ENCODE assay signal across 33 mouse cellular contexts in the genomic region with DNA sequence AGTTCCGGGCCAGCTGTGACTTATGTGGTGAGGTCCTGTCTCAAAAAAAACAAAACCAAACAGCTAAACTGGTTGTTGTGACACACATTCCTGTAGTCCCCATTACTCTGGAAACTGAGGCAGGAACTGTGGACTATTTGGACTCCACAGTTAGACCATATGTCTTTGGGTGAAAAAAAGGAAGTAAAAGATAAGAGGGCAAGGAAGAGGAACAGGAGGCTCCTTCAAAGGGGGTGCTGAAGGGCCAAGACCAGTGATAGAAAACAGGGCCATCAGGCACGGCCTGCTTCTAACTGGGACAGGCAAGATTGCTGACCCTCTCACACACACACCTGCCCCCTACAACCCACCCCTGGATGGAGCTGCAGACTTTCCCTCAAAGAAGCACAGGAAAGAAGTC. TPM values are rescaled to one million over a fixed set of nuclear protein-coding genes. Genes with fewer than 3 reads are reported as not detected.
DNase-seq lines count a peak whose midpoint lies in the region; ATAC-seq and TF ChIP-seq lines count a peak whose summit lies in the region.
"Had no signal": no experiment of that assay in that cellular context is flagged by ENCODE, and none has a peak within 500 bp of the region (broad histone marks: within the 10 kb centered on the region; RNA-seq: fewer than 3 reads in every experiment).

No protein-coding gene starts in this region.

- no peak overlapping the region for H3K9ac ChIP-seq in hindbrain, embryonic 11.5 days (ENCODE audit: low read depth, low read length)
- H3K9ac ChIP-seq in MEL (ENCODE audit: control insufficient read depth, low read depth, low read length, poor library complexity, severe bottlenecking): peak overlapping the region; percentile 70
- no peak overlapping the region for H3K9ac ChIP-seq in midbrain, embryonic 14.5 days (replicated peaks; ENCODE audit: low read length)
- H3K9ac ChIP-seq: embryonic facial prominence, embryonic 15.5 days; hindbrain, embryonic 14.5 days; limb, embryonic 12.5 days; liver, embryonic 13.5 days; midbrain, embryonic 12.5 days; neural tube, embryonic 15.5 days had no signal

- 88% methylated on average over 2 of the region's 2 CpGs for WGBS in hindbrain, embryonic 10.5 days
- WGBS in hindbrain, embryonic 11.5 days: 87% methylated on average over 2 of the region's 2 CpGs
- WGBS in midbrain, embryonic 14.5 days: 94% methylated on average over 2 of the region's 2 CpGs

- H3K79me2 ChIP-seq in MEL (ENCODE audit: control insufficient read depth, insufficient read depth, low read length, poor library complexity): no peaks in the 10 kb centered on the region

- H3K9me3 ChIP-seq in hindbrain, embryonic 10.5 days: no peaks in the 10 kb centered on the region
- no peaks in the 10 kb centered on the region for H3K9me3 ChIP-seq in hindbrain, embryonic 11.5 days (ENCODE audit: control insufficient read depth, low read length)
- no peaks in the 10 kb centered on the region for H3K9me3 ChIP-seq in MEL (replicated peaks; ENCODE audit: insufficient read depth, low read length)
- H3K9me3 ChIP-seq in midbrain, embryonic 14.5 days (ENCODE audit: control insufficient read depth, low read length): no peaks in the 10 kb centered on the region
- H3K9me3 ChIP-seq: embryonic facial prominence, embryonic 15.5 days; limb, embryonic 12.5 days; liver, embryonic 13.5 days; midbrain, embryonic 12.5 days; neural tube, embryonic 15.5 days had no signal

- H3K4me3 ChIP-seq in hindbrain, embryonic 10.5 days: no peak overlapping the region
- no peak overlapping the region for H3K4me3 ChIP-seq in hindbrain, embryonic 11.5 days (ENCODE audit: low read depth, low read length)
- H3K4me3 ChIP-seq in MEL (ENCODE audit: control insufficient read depth in 1 of 2, insufficient read depth in 1 of 2, low read depth in 2 of 2, low read length in 2 of 2): peak overlapping the region; percentile 34 to 49; a peak in 3 of 4 replicates
- no peak overlapping the region for H3K4me3 ChIP-seq in bone marrow macrophage, adult 2 months (ENCODE audit: insufficient read depth, low read length)
- no peak overlapping the region for H3K4me3 ChIP-seq in midbrain, embryonic 14.5 days (replicated peaks; ENCODE audit: low read depth, low read length)
- H3K4me3 ChIP-seq: embryonic facial prominence, embryonic 15.5 days; left cerebral cortex, adult 2 months; limb, embryonic 12.5 days; liver, embryonic 13.5 days; midbrain, embryonic 12.5 days; neural tube, embryonic 15.5 days had no signal

- DNase-seq in hindbrain, embryonic 10.5 days (ENCODE audit: low spot score): no peak
- no peak for DNase-seq in hindbrain, embryonic 11.5 days (ENCODE audit: low spot score)
- DNase-seq in MEL (ENCODE audit: low read depth, low spot score) (peak; percentile 82), MN1 (ENCODE audit: low spot score) (no peak)
- no peak for DNase-seq in midbrain, embryonic 14.5 days
- DNase-seq: adrenal gland, adult 2 months; adrenal gland, postnatal 36 days; cerebellum, adult 11 months; cerebellum, adult 9-10 months; cerebellum, postnatal 36 days; embryo, embryonic 11 days; gastrocnemius, postnatal 14 days; heart, adult 11 months; heart, postnatal 36 days; kidney, adult 9 months; kidney, postnatal 10 days; liver, embryonic 13.5 days; lung, adult 2 months; lung, postnatal 10 days; retina, postnatal 1 day; right cerebral cortex, postnatal 14 days; thymus, postnatal 4 days had no signal

- no peak for TF ChIP-seq RAD21 in MEL (IDR thresholded peaks at IDR 0.05; ENCODE audit: low read depth, low read length)

- TF ChIP-seq CTCF in MEL (IDR thresholded peaks at IDR 0.05 in 2 of 3, conservative IDR thresholded peaks at IDR 0.05 in 1 of 3; ENCODE audit: control insufficient read depth in 1 of 3, insufficient read depth in 1 of 3, low read depth in 2 of 3, low read length in 3 of 3, poor library complexity in 1 of 3, severe bottlenecking in 1 of 3): no peak
- TF ChIP-seq CTCF in bone marrow macrophage, adult 2 months (IDR thresholded peaks at IDR 0.05; ENCODE audit: low read depth, low read length): no peak

- no peaks in the 10 kb centered on the region for H3K27me3 ChIP-seq in hindbrain, embryonic 10.5 days (ENCODE audit: insufficient read depth, poor library complexity, severe bottlenecking)
- no peaks in the 10 kb centered on the region for H3K27me3 ChIP-seq in hindbrain, embryonic 11.5 days (ENCODE audit: control insufficient read depth, insufficient read depth, low read length)
- no peaks in the 10 kb centered on the region for H3K27me3 ChIP-seq in MEL (ENCODE audit: control insufficient read depth in 1 of 2, insufficient read depth in 2 of 2, low read length in 2 of 2)
- no peaks in the 10 kb centered on the region for H3K27me3 ChIP-seq in midbrain, embryonic 14.5 days (ENCODE audit: control insufficient read depth, insufficient read depth, low read length)
- H3K27me3 ChIP-seq: embryonic facial prominence, embryonic 15.5 days; limb, embryonic 12.5 days; midbrain, embryonic 12.5 days; neural tube, embryonic 15.5 days had no signal

- H3K4me1 ChIP-seq in hindbrain, embryonic 10.5 days (replicated peaks): peaks cover 28% of the 10 kb centered on the region
- H3K4me1 ChIP-seq in hindbrain, embryonic 11.5 days (replicated peaks; ENCODE audit: control insufficient read depth, insufficient read depth, low read length): peaks cover 4% of the 10 kb centered on the region
- H3K4me1 ChIP-seq in MEL (ENCODE audit: control insufficient read depth in 1 of 2, insufficient read depth in 2 of 2, low read length in 2 of 2): peaks cover 24 to 54% of the 10 kb centered on the region in 2 experiments
- peaks cover 52% of the 10 kb centered on the region for H3K4me1 ChIP-seq in bone marrow macrophage, adult 2 months (ENCODE audit: control insufficient read depth, insufficient read depth, low read length)
- no peaks in the 10 kb centered on the region for H3K4me1 ChIP-seq in midbrain, embryonic 14.5 days (ENCODE audit: control insufficient read depth, insufficient read depth, low read length)

- no peak for ATAC-seq in hindbrain, embryonic 11.5 days (ENCODE audit: low FRiP score)
- peak; percentile 45 for ATAC-seq in megakaryocyte progenitor cell, adult 5-6 weeks (replicated peaks; ENCODE audit: poor library complexity)
- ATAC-seq in midbrain, embryonic 14.5 days (ENCODE audit: low FRiP score, low TSS enrichment): no peak
- ATAC-seq: activated CD4-positive, CD25-positive, alpha-beta regulatory T cell, adult 4 months; intestine, postnatal 0 days had no signal

- no peaks in the 10 kb centered on the region for H3K36me3 ChIP-seq in hindbrain, embryonic 10.5 days
- no peaks in the 10 kb centered on the region for H3K36me3 ChIP-seq in hindbrain, embryonic 11.5 days (ENCODE audit: control insufficient read depth, insufficient read depth, low read length)
- H3K36me3 ChIP-seq in MEL (ENCODE audit: control insufficient read depth in 1 of 2, insufficient read depth in 2 of 2, low read length in 2 of 2): peaks cover 0 to 43% of the 10 kb centered on the region in 2 experiments; a peak in 2 of 4 replicates
- H3K36me3 ChIP-seq in midbrain, embryonic 14.5 days (ENCODE audit: control insufficient read depth, insufficient read depth, low read length): no peaks in the 10 kb centered on the region
- H3K36me3 ChIP-seq: embryonic facial prominence, embryonic 15.5 days; limb, embryonic 12.5 days; liver, embryonic 13.5 days; midbrain, embryonic 12.5 days; neural tube, embryonic 15.5 days had no signal

- TF ChIP-seq POLR2A in MEL (IDR thresholded peaks at IDR 0.05; ENCODE audit: control insufficient read depth in 1 of 2, insufficient read depth in 1 of 2, low read depth in 1 of 2, low read length in 2 of 2, poor library complexity in 1 of 2): no peak; a peak in 1 of 4 replicates
- no peak for TF ChIP-seq POLR2A in bone marrow macrophage, adult 2 months (IDR thresholded peaks at IDR 0.05; ENCODE audit: borderline replicate concordance, low read depth, low read length)

- peak overlapping the region; percentile 84 for H3K27ac ChIP-seq in hindbrain, embryonic 10.5 days
- no peak overlapping the region for H3K27ac ChIP-seq in hindbrain, embryonic 11.5 days (ENCODE audit: low read depth, low read length)
- H3K27ac ChIP-seq in MEL (ENCODE audit: control insufficient read depth, low read depth, low read length): peak overlapping the region; percentile 94
- peak overlapping the region; percentile 2; the same call in 1 of the 2 replicates for H3K27ac ChIP-seq in bone marrow macrophage, adult 2 months (ENCODE audit: insufficient read depth, low read depth, low read length)
- H3K27ac ChIP-seq in midbrain, embryonic 14.5 days (replicated peaks; ENCODE audit: low read depth, low read length): no peak overlapping the region
- H3K27ac ChIP-seq: embryonic facial prominence, embryonic 15.5 days; left cerebral cortex, adult 2 months; liver, embryonic 13.5 days; neural tube, embryonic 15.5 days had no signal

- H3K4me2 ChIP-seq in hindbrain, embryonic 11.5 days (replicated peaks; ENCODE audit: low read depth, low read length): no peak overlapping the region
- no peak overlapping the region for H3K4me2 ChIP-seq in midbrain, embryonic 14.5 days (ENCODE audit: low read length)
- H3K4me2 ChIP-seq: heart, embryonic 11.5 days; liver, embryonic 13.5 days had no signal

- TF ChIP-seq EP300 in MEL (IDR thresholded peaks at IDR 0.05; ENCODE audit: low read depth in 1 of 2, low read length in 2 of 2): peak; percentile 46 to 81

TF ChIP-seq in MEL, 35 proteins besides CTCF, POLR2A, EP300 and RAD21 (continues in another document):
- TF ChIP-seq TBP (IDR thresholded peaks at IDR 0.05; ENCODE audit: low read depth, low read length): 0 out of 2 replicates have a peak, but pooled peaks have one; percentile 34
- TF ChIP-seq SIN3A (IDR thresholded peaks at IDR 0.05; ENCODE audit: low read length): no peak
- no peak for TF ChIP-seq MAX (IDR thresholded peaks at IDR 0.05; ENCODE audit: low read length)
- no peak for TF ChIP-seq CHD1 (IDR thresholded peaks at IDR 0.05; ENCODE audit: low read depth, low read length)
- TF ChIP-seq HCFC1 (IDR thresholded peaks at IDR 0.05; ENCODE audit: low read depth, low read length): peak; percentile 44
- TF ChIP-seq NRF1 (IDR thresholded peaks at IDR 0.05; ENCODE audit: insufficient read depth, low read depth, low read length, poor library complexity, severe bottlenecking): no peak
- no peak for TF ChIP-seq MEF2A (IDR thresholded peaks at IDR 0.05; ENCODE audit: extremely low read depth, insufficient replicate concordance, low read depth, low read length, poor library complexity, severe bottlenecking)

RNA-seq across cellular contexts. Expression of a gene that starts 22.4 kb away (rescaled TPM):
- polyA plus RNA-seq in hindbrain, embryonic 10.5 days (2016; fragmentation: Nextera tagmentation; extraction: Ambion mirVana): 1.6 and 2.8 TPM in 2 replicates
- polyA plus RNA-seq in hindbrain, embryonic 11.5 days (2014; fragmentation: Nextera tagmentation; extraction: Ambion mirVana): 1.5 and 2.2 TPM in 2 replicates
- 2.2 and 2.4 TPM in 2 replicates for total RNA-seq in MEL (2012; rRNA removed)
- 1 to 10 TPM in 1 of 2 experiments, not detected in 1; 7.6 TPM for polyA plus RNA-seq in MEL (2012; ENCODE audit: insufficient read depth in 1 of 2, insufficient read length in 2 of 2, low read depth in 1 of 2, low replicate concordance in 2 of 2, missing spikeins in 1 of 2)
- polyA plus RNA-seq in bone marrow macrophage, adult 2 months (2012; ENCODE audit: insufficient read depth, insufficient read length, missing spikeins): 13.4 and 15.6 TPM in 2 replicates
- 12.3 and 13.5 TPM in 2 replicates for total RNA-seq in megakaryocyte progenitor cell, adult 5-6 weeks (2015)
- 4.6 and 5.3 TPM in 2 replicates for total RNA-seq in megakaryocyte progenitor cell, adult 5-6 weeks (2017)
- polyA plus RNA-seq in midbrain, embryonic 14.5 days (2014; fragmentation: Nextera tagmentation; extraction: Ambion mirVana): 4.7 and 5.9 TPM in 2 replicates

Comparison
In these comparisons a context has a peak if more than half of its experiments do, and no peak if none do; other contexts are left out.
1. H3K27ac ChIP-seq: peak in hindbrain, embryonic 10.5 days (single experiment), MEL (single experiment) and bone marrow macrophage, adult 2 months (single experiment); none in hindbrain, embryonic 11.5 days (single experiment) and midbrain, embryonic 14.5 days (single experiment).
2. H3K4me3 ChIP-seq: peak in MEL (2 of 2); none in hindbrain, embryonic 10.5 days (single experiment), hindbrain, embryonic 11.5 days (single experiment), bone marrow macrophage, adult 2 months (single experiment) and midbrain, embryonic 14.5 days (single experiment).